Mouse (Mus musculus): Measurements from ENCODE around the gene Rab7. TPM values are rescaled to one million over a fixed set of nuclear protein-coding genes. Genes with fewer than 3 reads are reported as not detected.

Gene Rab7
- total and polyA plus RNA-seq, 3 experiments: 58.6 to 361 (median 68.9) TPM

- in situ Hi-C loops (cut with MboI; ENCODE audit: low pct_ligation_motif_present, low pct_unique_long_range_greater_than_20kb, low sequenced_read_pairs) (loop anchor here (5.0 kb wide), 1 partner anchor 84 kb away; no protein-coding TSS in a partner anchor), dilution Hi-C loops (cut with MboI; ENCODE audit: extremely low pct_ligation_motif_present, extremely low pct_unique_long_range_greater_than_20kb, low sequenced_read_pairs) (no loop called here)
- DNase-seq (ENCODE audit: extremely low read depth): no peak
Measured at GRCm38 (mm10) chr6:87991216-87991615, 53.9 kb downstream of the Rab7 start.

DNA sequence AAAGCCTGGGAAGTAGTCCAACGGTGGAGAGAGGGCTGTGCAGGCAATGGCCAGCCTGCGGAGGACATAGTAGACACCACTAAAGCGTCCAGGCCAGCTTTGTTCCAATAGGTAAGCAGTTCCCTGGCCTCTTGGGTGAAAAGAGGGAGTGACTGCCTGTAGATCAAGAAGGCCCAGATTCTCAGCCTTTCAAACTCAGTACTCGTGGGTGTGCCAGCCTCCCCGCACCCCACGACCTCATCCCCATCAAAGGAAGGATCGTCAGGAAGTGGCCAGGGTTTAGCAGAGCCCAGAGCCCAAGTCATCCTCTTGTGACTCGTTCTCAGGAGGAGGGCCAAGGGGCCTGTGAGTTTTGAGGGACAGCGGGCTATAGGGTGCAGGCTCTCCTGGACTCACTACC, 62.6 kb downstream of the Rab7 start:
- H3K4me3 ChIP-seq (replicated peaks in 1 of 3; ENCODE audit: low read depth in 2 of 3, low read length in 2 of 3, poor library complexity in 1 of 3): no peak overlapping the region
- DNase-seq (ENCODE audit: extremely low read depth): no peak
- no peak overlapping the region for H3K4me2 ChIP-seq (ENCODE audit: insufficient read depth, low read depth, poor library complexity, severe bottlenecking)
- in situ Hi-C loops (cut with MboI; ENCODE audit: low pct_ligation_motif_present, low pct_unique_long_range_greater_than_20kb, low sequenced_read_pairs) (loop anchor here (5.0 kb wide), 1 partner anchor 35 kb away; no protein-coding TSS in a partner anchor), dilution Hi-C loops (cut with MboI; ENCODE audit: extremely low pct_ligation_motif_present, extremely low pct_unique_long_range_greater_than_20kb, low sequenced_read_pairs) (no loop called here)
- no peak overlapping the region for H3K9ac ChIP-seq (ENCODE audit: insufficient read depth, low read depth)
- TF ChIP-seq MEF2A (IDR thresholded peaks at IDR 0.05; ENCODE audit: borderline replicate concordance, low read depth, low read length) (no peak), CTCF (conservative IDR thresholded peaks at IDR 0.05 in 1 of 2, IDR thresholded peaks at IDR 0.05 in 1 of 2; ENCODE audit: low read depth in 2 of 2, low read length in 2 of 2) (no peak), PAX5 (IDR thresholded peaks at IDR 0.05; ENCODE audit: low read length) (no peak), SIN3A (IDR thresholded peaks at IDR 0.05; ENCODE audit: low read length) (no peak), MXI1 (IDR thresholded peaks at IDR 0.05; ENCODE audit: low read depth, low read length) (no peak), USF2 (conservative IDR thresholded peaks at IDR 0.05; ENCODE audit: low read depth, low read length) (no peak), JUND (conservative IDR thresholded peaks at IDR 0.05; ENCODE audit: low read depth, low read length) (no peak), TBP (conservative IDR thresholded peaks at IDR 0.05; ENCODE audit: low read depth, low read length) (no peak), SMC3 (IDR thresholded peaks at IDR 0.05; ENCODE audit: low read depth, low read length) (no peak), POLR2AphosphoS2 (IDR thresholded peaks at IDR 0.05; ENCODE audit: low read depth, low read length) (no peak)
- peaks cover 5% of the 10 kb centered on the region for H3K27me3 ChIP-seq (replicated peaks)
- H3K27ac ChIP-seq (ENCODE audit: insufficient read depth, low read depth): no peak overlapping the region
- no peaks in the 10 kb centered on the region for H3K79me2 ChIP-seq (replicated peaks; ENCODE audit: control insufficient read depth, extremely low read depth, insufficient read depth, poor library complexity, severe bottlenecking)
- peaks cover 4 to 18% of the 10 kb centered on the region in 2 experiments; a peak in 2 of 4 replicates for H3K4me1 ChIP-seq (ENCODE audit: control insufficient read depth in 1 of 2, insufficient read depth in 2 of 2)
- no peaks in the 10 kb centered on the region for H3K36me3 ChIP-seq (replicated peaks in 1 of 2; ENCODE audit: control insufficient read depth in 1 of 2, insufficient read depth in 1 of 2, low read length in 1 of 2)
- H3K9me3 ChIP-seq (replicated peaks; ENCODE audit: low read length): peaks cover 12% of the 10 kb centered on the region

More at GRCm38 (mm10) chr6:87991216-87991615, 53.9 kb downstream of the Rab7 start:
- no peaks in the 10 kb centered on the region for H3K27me3 ChIP-seq (replicated peaks)
- peaks cover 0 to 3% of the 10 kb centered on the region in 2 experiments for H3K36me3 ChIP-seq (replicated peaks in 1 of 2; ENCODE audit: control insufficient read depth in 1 of 2, insufficient read depth in 1 of 2, low read length in 1 of 2)
- H3K4me2 ChIP-seq (ENCODE audit: insufficient read depth, low read depth, poor library complexity, severe bottlenecking): no peak overlapping the region
- H3K9me3 ChIP-seq (replicated peaks; ENCODE audit: low read length): no peaks in the 10 kb centered on the region
- H3K4me3 ChIP-seq (replicated peaks in 1 of 3; ENCODE audit: low read depth in 2 of 3, low read length in 2 of 3, poor library complexity in 1 of 3): no peak overlapping the region
- H3K27ac ChIP-seq (ENCODE audit: insufficient read depth, low read depth): no peak overlapping the region
- peaks cover 0 to 18% of the 10 kb centered on the region in 2 experiments; a peak in 2 of 4 replicates for H3K4me1 ChIP-seq (ENCODE audit: control insufficient read depth in 1 of 2, insufficient read depth in 2 of 2)
- no peaks in the 10 kb centered on the region for H3K79me2 ChIP-seq (replicated peaks; ENCODE audit: control insufficient read depth, extremely low read depth, insufficient read depth, poor library complexity, severe bottlenecking)
- TF ChIP-seq KAT2A (IDR thresholded peaks at IDR 0.05; ENCODE audit: insufficient replicate concordance, low read length): no peak
- TF ChIP-seq ETS1 (conservative IDR thresholded peaks at IDR 0.05; ENCODE audit: low read depth, low read length): no peak
- TF ChIP-seq BHLHE40 (IDR thresholded peaks at IDR 0.05; ENCODE audit: low read depth, low read length): no peak
- TF ChIP-seq ELF1 (IDR thresholded peaks at IDR 0.05; ENCODE audit: low read depth, low read length): no peak
- no peak for TF ChIP-seq POLR2A (IDR thresholded peaks at IDR 0.05; ENCODE audit: low read depth, low read length)
- no peak for TF ChIP-seq GABPA (IDR thresholded peaks at IDR 0.05; ENCODE audit: insufficient replicate concordance, low read depth, low read length)
- TF ChIP-seq USF1 (IDR thresholded peaks at IDR 0.05; ENCODE audit: low read depth, low read length): no peak
- TF ChIP-seq E2F4 (IDR thresholded peaks at IDR 0.05; ENCODE audit: insufficient replicate concordance, low read depth, low read length): no peak
- no peak for TF ChIP-seq CHD1 (IDR thresholded peaks at IDR 0.05; ENCODE audit: low read depth, low read length)
- no peak for TF ChIP-seq UBTF (IDR thresholded peaks at IDR 0.05; ENCODE audit: low read depth, low read length)
- TF ChIP-seq PAX5 (IDR thresholded peaks at IDR 0.05; ENCODE audit: low read length): no peak
- TF ChIP-seq CTCF (conservative IDR thresholded peaks at IDR 0.05 in 1 of 2, IDR thresholded peaks at IDR 0.05 in 1 of 2; ENCODE audit: low read depth in 2 of 2, low read length in 2 of 2): no peak
- TF ChIP-seq NELFE (IDR thresholded peaks at IDR 0.05; ENCODE audit: low read depth, low read length): no peak
- no peak for TF ChIP-seq MAZ (IDR thresholded peaks at IDR 0.05; ENCODE audit: low read depth, low read length)
- TF ChIP-seq ZMIZ1 (IDR thresholded peaks at IDR 0.05; ENCODE audit: low read depth, low read length): no peak
- no peak overlapping the region for H3K9ac ChIP-seq (ENCODE audit: insufficient read depth, low read depth)
